Mouse (Mus musculus) monocyte, adult 2 months (primary cell): ENCODE measurements at regions not wholly inside any gene's neighbourhood (a gene's known extent, or its start where the extent isn't known, plus 50 kb on each side); places are given as distances from the start of the nearest gene placed in this dataset.

Experiments used
- DNase-seq, 2 experiments: peaks; one replicate each; pipeline ENCODE4 v3.0.0; 2022; ENCODE audit warnings: low spot score in 2 of 2, low read depth in 1 of 2

GRCm38 (mm10) chr7:145105831-145106493, 102.0 kb downstream of the 1810010D01Rik start:
- no peak for DNase-seq

DNA sequence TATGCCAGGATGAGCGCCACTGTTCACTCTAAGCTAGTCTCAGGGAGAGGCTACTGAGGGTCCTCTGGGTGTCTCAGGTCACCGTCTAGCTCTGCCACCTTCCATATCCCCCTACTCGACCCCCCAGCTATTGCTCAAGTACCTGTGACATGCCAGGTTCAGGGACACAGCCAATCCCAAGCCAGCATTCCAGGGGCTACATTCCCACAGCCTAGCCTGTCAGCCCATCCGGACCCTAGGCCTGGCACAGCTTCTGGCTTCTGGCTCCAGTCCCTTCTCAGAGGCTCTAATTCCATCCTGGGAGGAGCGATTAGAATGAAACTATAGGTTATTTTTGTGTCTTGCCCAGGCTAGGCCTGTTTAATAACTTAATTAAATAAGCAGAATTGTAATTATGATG, 105.2 kb downstream of the 1810010D01Rik start:
- no peak for DNase-seq

GRCm38 (mm10) chr7:145102216-145102615, 105.7 kb downstream of the 1810010D01Rik start:
- DNase-seq: no peak

GRCm38 (mm10) chr7:145098335-145098734, 109.6 kb downstream of the 1810010D01Rik start:
- DNase-seq: no peak

DNA sequence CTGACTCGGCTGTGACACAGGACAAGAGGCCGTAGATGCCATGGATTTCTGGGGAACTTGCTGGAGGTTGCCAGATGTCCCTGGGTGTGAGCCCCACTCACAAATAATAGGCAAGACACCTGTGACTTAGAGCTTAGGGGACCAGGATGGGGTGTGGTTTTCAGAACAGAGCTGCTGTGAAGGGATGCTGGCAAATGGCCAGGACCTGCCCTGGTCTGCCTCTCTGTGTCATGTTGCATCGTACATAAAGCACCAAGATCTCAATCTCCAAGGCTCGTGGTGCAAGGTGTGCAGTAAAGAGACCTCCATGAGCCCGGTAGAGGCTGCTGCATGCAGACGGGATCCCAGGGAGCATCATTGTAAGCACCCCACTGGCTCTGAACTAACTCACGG, 113.8 kb downstream of the 1810010D01Rik start:
- DNase-seq: no peak

DNA sequence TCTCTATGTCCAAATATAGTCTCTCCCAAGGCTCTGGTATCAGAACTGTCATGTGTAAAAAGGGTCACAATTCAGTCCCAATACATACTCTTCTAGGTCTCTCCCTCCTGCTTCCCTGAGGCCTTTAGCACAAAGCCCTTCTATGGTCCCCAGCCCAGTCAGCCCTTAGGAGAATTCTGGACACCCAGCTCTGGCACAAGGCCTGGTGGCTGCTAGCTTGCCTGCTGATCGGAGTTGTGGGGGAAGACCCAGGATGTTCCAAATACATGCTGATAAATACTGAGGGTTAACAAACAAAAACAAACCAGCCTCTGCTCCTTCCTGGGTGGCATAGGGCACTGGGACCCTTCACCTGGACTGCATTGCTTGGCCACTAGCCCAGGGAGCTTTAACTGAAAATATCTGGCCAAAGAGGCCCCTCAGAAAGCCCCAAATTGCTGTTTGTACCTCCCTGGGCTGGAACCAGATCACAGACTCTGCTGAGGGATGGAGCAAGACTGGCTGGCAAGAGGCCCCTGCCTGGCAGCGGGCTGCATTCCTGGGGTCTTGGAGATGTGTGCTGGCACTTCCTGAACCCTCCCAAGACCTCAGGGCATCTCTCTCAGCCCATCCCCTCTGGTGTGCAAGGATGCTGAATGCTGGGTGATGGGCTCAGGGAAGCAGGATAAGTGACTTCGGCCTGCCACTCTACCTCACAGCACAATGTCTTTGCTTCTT, 114.3 kb downstream of the 1810010D01Rik start:
- DNase-seq: no peak

DNA sequence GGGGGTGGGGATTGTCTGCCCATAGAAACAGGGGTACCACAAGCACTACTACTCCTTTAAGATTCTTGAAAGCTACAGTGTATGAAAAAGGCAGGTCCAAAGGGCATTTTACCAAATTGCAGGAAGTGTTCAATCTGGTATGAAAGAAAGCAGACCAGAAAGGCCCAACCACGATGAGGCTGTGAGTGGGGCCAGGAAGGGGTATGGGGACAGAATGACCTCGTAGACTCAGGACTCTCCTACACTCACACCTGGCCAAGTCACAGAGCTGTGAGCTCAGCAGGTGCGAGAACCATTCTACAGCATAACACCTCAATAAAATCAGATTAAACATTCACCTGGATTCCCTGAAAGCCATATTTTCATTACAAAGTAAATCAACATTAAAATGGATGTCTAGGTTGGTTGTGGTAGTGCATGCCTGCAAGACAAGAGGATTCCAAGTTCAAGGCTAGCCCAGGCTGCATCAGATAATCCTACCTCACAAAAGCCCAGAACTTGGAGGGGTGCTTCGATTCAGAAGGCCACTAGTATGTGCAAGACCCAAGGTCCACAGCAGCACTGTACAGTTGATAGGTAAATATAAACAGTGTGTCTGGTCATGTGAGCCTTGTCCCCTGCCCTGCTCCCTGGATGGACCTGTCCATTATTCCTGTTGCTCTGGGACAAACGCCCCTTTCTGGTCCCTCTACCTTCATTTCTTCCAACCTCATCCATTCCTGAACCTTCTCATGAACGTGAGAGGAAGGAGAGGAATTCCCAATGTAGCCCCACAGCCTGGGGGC, 115.3 kb downstream of the 1810010D01Rik start:
- DNase-seq: no peak

DNA sequence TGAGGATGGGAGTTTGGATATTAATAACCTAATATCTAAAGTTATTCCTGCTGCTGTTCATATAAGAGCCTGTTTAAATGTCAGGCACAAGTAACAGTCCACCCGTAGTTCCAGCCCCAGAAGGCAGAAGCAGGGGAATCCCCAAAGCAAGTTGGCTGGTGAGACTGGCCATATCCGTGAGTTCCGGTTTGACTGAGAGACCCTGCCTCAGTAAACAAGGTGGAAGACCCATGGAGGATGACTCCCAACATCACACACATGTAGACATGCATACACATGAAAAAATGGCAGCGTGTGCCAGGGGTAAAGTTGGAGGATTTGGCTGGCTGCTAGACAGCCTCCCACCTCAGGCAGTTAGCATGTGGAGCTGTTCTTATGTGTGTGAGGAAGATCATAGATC, 117.1 kb downstream of the 1810010D01Rik start:
- no peak for DNase-seq

DNA sequence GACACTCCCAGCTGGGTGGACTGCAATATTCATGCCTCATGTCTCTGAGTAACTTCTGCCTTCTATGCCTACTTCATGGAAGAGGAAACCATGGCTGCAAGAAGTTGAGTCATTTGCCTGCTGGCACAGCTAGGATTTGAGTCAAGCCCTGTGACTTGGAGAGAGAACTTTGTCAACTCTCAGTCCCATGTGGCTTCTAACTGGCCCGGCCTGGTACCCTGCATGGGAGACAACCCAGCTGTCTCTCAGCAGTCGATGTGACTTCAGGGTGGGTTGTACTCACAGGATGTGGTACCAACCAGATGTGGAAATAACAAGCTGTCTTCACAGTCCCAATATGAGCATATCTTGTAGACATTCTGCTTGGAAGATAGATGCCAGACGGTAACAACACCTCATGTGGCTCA, 118.6 kb downstream of the 1810010D01Rik start:
- no peak for DNase-seq

DNA sequence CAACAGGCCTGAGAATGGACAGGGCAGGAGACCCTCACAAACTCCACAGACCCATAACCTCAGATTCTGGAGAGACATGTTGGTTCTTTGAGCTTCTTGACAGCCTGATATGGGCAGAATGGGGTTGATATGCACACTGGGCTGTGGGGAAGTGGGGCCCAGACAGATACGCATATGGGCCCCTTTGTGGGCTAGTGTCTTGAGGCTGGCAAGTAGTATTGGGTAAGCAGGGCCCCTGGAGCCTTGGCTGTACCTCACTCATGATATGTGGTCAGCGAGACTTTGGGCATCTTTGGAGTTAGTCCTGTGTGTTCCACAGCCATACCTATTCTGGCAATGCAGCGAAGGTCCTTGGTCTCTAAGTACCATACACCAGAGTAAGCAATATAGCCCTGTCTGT, 119.3 kb downstream of the 1810010D01Rik start:
- no peak for DNase-seq

GRCm38 (mm10) chr7:145087790-145088189, 120.1 kb downstream of the 1810010D01Rik start:
- no peak for DNase-seq

DNA sequence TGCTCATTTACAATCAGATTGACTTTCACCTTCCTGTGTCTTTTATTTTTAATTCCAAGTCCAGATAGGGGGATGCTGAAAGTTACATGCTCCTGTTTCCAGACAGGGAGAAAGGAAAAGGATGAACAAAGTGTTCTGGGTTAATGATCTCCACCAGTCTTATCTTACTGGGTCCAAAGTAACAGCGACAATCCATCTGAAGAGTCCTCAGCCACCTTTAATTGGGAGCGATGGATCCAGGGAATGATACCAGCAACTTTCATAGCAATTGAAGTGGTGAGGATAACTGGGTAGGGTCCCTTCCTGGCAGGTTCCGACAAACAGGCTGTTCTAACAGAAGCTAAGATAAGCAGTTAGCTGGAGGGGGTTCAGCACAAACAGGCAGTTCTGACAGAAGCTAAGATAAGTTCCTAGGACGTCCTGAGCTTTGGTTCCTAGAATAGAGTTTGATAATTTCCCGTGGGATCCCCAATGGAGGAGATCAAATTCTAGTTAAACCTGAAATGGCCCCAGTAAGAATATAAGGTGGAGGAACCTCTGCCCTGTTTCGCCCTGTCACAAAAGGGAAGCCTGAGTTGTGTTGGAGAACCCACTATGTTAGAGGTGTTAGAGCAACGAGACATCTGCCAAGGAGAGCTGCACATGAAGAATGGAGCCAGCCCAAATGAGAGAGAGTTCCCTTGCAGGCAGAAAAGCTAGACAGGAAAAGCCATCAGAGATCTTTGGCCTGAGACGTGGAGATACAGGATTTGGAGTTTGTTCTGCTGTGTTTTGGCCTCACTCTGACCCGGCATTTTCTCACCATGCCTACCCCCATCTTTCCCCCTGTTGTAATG, 124.8 kb downstream of the 1810010D01Rik start:
- DNase-seq: no peak

DNA sequence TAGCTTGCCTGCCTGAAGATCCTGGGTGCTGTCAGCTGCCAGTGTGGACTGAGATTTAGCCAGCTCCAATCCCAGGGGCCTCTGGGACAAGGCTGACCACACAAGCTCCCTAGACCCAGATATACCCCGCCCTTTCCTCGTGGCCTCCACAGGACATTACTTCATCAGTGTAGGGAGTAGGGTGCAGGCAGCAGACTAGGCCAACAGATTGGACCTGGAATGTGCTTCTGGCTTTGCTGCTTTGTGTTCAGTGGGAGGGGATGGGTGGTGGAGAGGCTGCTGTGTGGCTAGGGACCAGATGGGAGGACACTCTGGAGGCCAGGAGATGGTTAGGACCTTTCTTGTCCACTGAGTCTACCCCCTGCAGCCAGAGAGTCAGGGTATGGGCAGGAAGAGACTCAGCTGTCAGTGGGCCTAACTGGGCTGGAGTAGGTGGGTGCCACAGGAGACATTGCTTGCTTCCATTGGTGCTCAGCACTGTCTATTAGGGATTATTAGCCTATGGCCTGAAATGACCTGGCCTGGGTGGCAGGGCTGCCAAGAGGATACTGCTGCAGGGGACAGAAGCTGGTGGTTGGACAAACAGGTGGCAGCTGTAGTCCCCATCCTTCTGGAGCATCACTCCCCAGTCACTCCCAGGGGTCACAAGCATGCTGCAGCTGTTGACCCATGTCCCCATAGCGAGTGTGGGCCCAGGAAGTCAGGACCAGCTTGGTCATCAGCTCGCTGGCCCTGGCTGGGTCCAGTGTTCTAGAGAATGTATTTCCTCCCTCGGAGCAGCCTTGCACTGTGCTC, 132.5 kb upstream of the Ccnd1 start:
- DNase-seq: no peak

DNA sequence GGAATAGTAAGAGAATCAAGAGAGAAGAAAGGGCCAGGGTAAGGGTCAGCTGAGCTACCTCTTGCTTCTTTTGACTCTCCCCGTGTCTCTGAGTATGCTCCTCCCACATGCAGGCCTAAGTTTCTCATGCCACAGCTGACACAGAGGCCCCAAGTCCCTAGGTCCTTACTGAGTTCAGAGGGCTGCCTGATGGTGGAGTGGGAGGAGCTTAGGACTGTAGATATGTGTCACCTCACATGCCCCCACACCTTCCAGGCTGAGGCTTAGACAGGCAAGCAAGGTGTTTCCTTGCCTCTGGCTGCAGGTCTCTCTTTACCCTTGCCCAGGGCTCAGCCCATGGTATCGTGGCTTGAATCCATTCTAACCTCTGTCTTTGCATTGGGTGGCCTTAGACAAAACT, 131.8 kb upstream of the Ccnd1 start:
- no peak for DNase-seq

DNA sequence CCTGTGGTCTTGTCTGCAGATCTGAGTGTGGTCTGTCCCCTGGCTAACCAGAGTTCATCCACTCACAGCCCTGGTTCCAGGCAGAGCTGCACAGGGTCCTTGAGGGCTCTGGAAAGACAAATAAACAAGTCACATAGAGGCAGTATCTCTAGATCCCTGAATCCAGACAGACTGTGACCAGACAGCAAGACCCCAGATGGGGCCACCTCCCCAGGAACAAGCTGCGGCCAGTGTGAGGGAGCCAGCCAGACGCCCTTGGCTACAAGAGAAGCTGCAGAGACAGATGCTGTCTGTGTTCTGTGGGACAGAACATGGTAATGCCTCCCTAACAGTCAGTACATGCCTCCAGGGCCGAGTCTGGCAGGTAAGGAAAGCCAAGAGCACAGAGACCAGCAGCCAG, 127.6 kb upstream of the Ccnd1 start:
- DNase-seq: no peak

DNA sequence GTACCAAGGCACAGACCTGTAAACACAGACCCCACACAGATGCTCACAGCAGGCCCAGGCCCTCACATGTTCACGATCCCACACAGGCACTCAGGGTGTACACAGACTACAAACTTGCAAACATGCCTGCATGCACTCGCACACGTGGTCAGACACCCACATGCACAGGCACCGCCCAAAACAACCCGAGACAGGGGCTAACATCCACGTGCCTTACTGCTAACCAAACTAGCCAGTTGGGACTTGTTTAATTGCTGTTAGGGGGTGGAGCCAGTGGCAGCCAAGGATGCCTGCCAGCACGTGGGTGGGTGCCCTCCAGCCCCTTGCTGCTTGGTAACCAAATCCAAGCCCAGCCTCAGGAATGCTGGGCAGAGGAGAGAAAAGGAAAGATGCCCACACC, 116.6 kb upstream of the Ccnd1 start:
- DNase-seq: no peak

DNA sequence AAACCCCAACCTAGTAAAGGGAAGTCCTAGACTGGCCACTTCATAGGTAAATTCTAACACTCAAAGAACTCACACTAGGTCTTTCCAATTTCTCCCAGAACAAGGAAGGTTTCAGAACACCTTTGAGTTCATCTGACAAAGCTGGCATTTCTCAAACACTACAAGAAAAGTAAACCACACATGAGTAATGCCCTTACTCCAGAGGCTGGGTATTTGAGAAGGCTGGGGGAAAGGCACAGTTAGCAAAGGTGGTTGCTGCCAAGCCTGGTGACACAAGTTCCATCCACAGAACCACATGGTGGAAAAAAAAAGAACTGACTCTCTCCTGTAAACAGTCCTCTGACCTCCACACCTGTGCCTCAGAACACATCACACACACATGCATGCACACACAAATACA, 111.9 kb upstream of the Ccnd1 start:
- no peak for DNase-seq

DNA sequence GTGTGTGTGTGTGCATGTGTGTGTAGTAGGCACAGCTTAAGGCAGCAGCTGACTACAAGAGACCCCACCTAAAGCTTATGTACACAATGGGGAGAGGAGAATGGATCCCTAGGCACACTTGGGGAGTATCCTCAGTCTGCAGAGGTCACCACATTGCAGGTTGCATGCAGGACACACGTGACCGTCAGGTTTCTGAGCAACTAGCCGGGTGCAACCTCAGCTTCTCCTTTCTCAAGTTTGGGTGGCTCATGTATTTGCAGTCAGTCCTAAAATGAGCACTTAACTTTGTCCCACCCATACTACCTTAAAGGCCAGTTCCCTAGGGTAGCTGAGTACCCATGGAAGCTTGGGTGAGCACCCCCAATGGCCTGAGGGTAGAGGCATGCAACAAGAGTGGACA, 111.0 kb upstream of the Ccnd1 start:
- no peak for DNase-seq

DNA sequence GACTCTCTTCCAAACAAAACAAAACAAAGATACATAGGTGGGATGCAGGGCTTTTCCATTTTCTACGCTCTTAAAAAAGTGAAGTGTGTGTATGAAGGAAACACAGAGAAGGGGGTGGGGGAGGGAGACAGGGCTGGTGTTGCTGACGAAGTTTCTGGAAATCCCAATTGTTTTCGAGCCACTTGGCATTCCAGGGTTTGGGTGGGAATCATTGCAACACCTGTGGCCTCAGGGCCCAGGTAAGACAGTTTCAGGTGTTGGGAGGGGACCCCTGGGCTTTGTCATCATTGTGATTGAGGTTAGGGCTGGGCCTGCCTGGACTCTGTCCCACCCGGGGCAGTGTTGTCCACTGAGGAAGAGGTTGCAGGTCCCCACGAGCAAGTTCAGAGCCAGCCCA, 108.8 kb upstream of the Ccnd1 start:
- DNase-seq: no peak

- no peak for DNase-seq
These were observed 108.2 kb upstream of the Ccnd1 start for GRCm38 (mm10) chr7:145047771-145048480.
